ENCODE assay signal across 10 mouse cellular contexts in the genomic region with DNA sequence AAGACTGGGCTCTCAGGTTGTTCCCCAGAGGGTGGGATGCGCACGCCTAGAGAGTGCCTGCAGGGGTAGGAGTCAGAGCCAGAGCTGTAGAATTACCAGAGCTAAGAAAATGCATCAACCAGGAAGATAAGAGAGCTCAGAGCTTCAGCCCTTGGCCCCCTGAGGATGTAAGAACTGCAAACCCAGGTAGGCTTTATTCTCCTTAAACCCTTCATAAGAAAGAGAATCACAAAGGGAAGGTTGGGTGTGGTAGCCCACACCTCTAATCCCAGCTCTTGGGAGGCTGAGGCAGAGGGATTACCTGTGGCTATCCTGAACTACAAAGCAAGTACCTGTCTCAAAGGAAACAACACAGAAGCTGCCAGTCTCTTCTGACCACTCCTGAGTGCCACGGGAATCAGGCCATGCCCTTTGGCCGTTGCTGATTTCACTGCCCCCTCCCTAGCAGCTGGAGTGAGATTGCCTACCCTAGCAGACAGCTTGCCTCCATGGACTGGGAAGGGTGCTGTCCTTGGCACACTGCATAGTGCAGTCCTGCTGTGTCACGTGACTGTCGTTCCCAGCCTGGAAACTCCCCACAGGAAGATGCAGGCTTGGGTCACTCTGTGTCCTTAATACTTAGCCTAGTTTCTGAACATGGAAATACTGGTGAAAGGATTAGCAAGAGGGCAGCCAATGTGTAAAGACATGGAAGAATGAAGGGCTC. TPM values are rescaled to one million over a fixed set of nuclear protein-coding genes. Genes with fewer than 3 reads are reported as not detected.
DNase-seq lines count a peak whose midpoint lies in the region; ATAC-seq and TF ChIP-seq lines count a peak whose summit lies in the region.
"Had no signal": no experiment of that assay in that cellular context is flagged by ENCODE, and none has a peak within 500 bp of the region (broad histone marks: within the 10 kb centered on the region; RNA-seq: fewer than 3 reads in every experiment).

No protein-coding gene starts in this region.

- no peak overlapping the region for H3K4me3 ChIP-seq in liver, embryonic 14.5 days (ENCODE audit: insufficient read depth in 1 of 2, low read depth in 2 of 2, low read length in 2 of 2)
- H3K4me3 ChIP-seq: heart, embryonic 13.5 days; megakaryocyte, embryonic 14.5 days had no signal

- no peak overlapping the region for H3K9ac ChIP-seq in liver, embryonic 14.5 days (replicated peaks)
- H3K9ac ChIP-seq: heart, embryonic 13.5 days had no signal

- no peaks in the 10 kb centered on the region for H3K9me3 ChIP-seq in liver, embryonic 14.5 days (ENCODE audit: control insufficient read depth, low read length)
- H3K9me3 ChIP-seq: heart, embryonic 13.5 days; megakaryocyte, embryonic 14.5 days had no signal

- 0 out of 2 replicates have a peak, but pooled peaks have one; percentile 13 for ATAC-seq in liver, embryonic 14.5 days (ENCODE audit: insufficient read depth)
- ATAC-seq in cerebellum, adult (ENCODE audit: insufficient number of reproducible peaks, low FRiP score, low TSS enrichment) = no peak

- H3K4me2 ChIP-seq in liver, embryonic 14.5 days (ENCODE audit: low read depth) = no peak overlapping the region
- H3K4me2 ChIP-seq: heart, embryonic 13.5 days had no signal

- DNase-seq in adrenal gland, adult (ENCODE audit: inconsistent age in 2 of 2, low spot score in 1 of 2) = peak; percentile 70 to 76
- no peak for DNase-seq in adrenal gland, postnatal 4 days (ENCODE audit: low spot score in 2 of 2)
- peak; percentile 78 for DNase-seq in R1 (ENCODE audit: low read depth, low spot score)
- DNase-seq in heart, postnatal 36 days = peak; percentile 37 to 52
- no peak for DNase-seq in liver, embryonic 14.5 days (ENCODE audit: low read depth in 3 of 3, low spot score in 3 of 3)
- no peak for DNase-seq in left cerebral cortex, adult 18-20 months (ENCODE audit: low spot score in 2 of 2)
- no peak for DNase-seq in layer of hippocampus, postnatal 14 days (ENCODE audit: low spot score in 2 of 2)

- H3K36me3 ChIP-seq in liver, embryonic 14.5 days (replicated peaks; ENCODE audit: control insufficient read depth, insufficient read depth, low read depth) = peaks cover 10% of the 10 kb centered on the region

- H3K4me1 ChIP-seq in liver, embryonic 14.5 days (replicated peaks; ENCODE audit: control insufficient read depth in 2 of 2, insufficient read depth in 2 of 2, low read length in 1 of 2) = 0 out of 4 replicates have a peak, but pooled peaks cover 0 to 3% of the 10 kb centered on the region in 2 experiments

- WGBS in liver, embryonic 14.5 days (ENCODE audit: insufficient replicate concordance) = 73% methylated on average over 6 of the region's 6 CpGs

- TF ChIP-seq CTCF in liver, embryonic 14.5 days (IDR thresholded peaks at IDR 0.05; ENCODE audit: low read depth) = no peak

- intact Hi-C loops in heart, postnatal 36 days (cut with DNase I) = loop anchor here (5.0 kb wide), 1 partner anchor 116 kb away; the partner anchor contains the start of gene Slc35b1

- no peaks in the 10 kb centered on the region for H3K27me3 ChIP-seq in liver, embryonic 14.5 days (ENCODE audit: control insufficient read depth, insufficient read depth, low read length)
- H3K27me3 ChIP-seq: heart, embryonic 13.5 days; megakaryocyte, embryonic 14.5 days had no signal

- no peak for TF ChIP-seq EP300 in liver, embryonic 14.5 days (IDR thresholded peaks at IDR 0.05; ENCODE audit: low read depth)

- H3K27ac ChIP-seq in liver, embryonic 14.5 days = no peak overlapping the region
- H3K27ac ChIP-seq: heart, embryonic 13.5 days had no signal

RNA-seq across cellular contexts. Expression of gene Tac4, which starts 5.4 kb away (rescaled TPM):
- total RNA-seq in adrenal gland, postnatal 4 days (2021) = under 1 TPM in 1 of 2 experiments, not detected in 1; 0.22 TPM
- not detected for total RNA-seq in heart, postnatal 36 days (2021)
- polyA plus RNA-seq in liver, embryonic 14.5 days (2012; rRNA removed) = 0.03 and 0.04 TPM in 2 replicates
- polyA plus RNA-seq in liver, embryonic 14.5 days (2014; fragmentation: Nextera tagmentation; extraction: Ambion mirVana) = 0.21 TPM in 1 of 2 replicates, not detected in the other
- total RNA-seq in left cerebral cortex, adult 18-20 months (2021) = not detected
- total RNA-seq in layer of hippocampus, postnatal 14 days (2021) = not detected
- polyA plus RNA-seq: heart, embryonic 13.5 days had no signal

RNA-seq across cellular contexts. Expression of gene Kat7, which starts 43.4 kb away (rescaled TPM):
- total RNA-seq in adrenal gland, postnatal 4 days (2021) = 10 to 100 TPM; 77.8 to 80.3 TPM
- 10 to 100 TPM; 27.5 to 32.3 TPM for total RNA-seq in heart, postnatal 36 days (2021)
- polyA plus RNA-seq in liver, embryonic 14.5 days (2012; rRNA removed) = 16.3 and 19.4 TPM in 2 replicates
- 23.6 and 26.7 TPM in 2 replicates for polyA plus RNA-seq in liver, embryonic 14.5 days (2014; fragmentation: Nextera tagmentation; extraction: Ambion mirVana)
- total RNA-seq in left cerebral cortex, adult 18-20 months (2021) = 10 to 100 TPM; 75.7 to 81.8 TPM
- total RNA-seq in layer of hippocampus, postnatal 14 days (2021) = 10 to 100 TPM; 63.8 to 68.7 TPM

Comparison
In these comparisons a context has a peak if more than half of its experiments do, and no peak if none do; other contexts are left out.
1. DNase-seq: peak in adrenal gland, adult (2 of 2), R1 (single experiment) and heart, postnatal 36 days (2 of 2); none in adrenal gland, postnatal 4 days (0 of 2), liver, embryonic 14.5 days (0 of 3), left cerebral cortex, adult 18-20 months (0 of 2) and layer of hippocampus, postnatal 14 days (0 of 2).